Mouse (Mus musculus): ENCODE data around the gene Btbd35f4. TPM values are rescaled to one million over a fixed set of nuclear protein-coding genes. Genes with fewer than 3 reads are reported as not detected.
"Not testable (repeated sequence)": the region's sequence is repeated elsewhere in the genome, so short reads cannot be mapped to it uniquely, and the experiment has no call there.

Gene Btbd35f4
- not detected in 2 replicates for polyA plus RNA-seq (2012; rRNA removed)

DNA sequence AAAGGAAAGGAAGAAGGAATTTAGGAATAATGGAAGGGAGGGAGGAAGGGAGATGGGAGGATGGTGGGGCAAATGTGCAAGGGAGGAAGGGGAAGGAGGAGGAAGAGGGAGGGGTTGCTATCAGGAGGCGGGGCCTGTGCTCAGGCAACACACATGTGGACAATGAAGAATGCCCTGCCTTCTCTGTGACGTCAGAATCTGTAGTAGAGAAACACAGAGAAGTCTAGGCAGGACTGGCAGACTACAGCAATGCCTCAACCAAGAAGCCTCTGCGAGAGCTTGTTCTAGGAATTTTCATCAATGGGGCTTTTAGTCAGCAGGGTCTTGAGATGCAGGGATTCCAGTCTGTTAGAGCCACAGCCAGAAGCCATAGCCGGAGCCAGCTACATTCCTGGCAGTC, at the start of gene Btbd35f4:
Gene Btbd35f4 (plus strand): TSS at position 301 of the 400 bp plus-strand sequence.
- not testable (repeated sequence) for H3K4me1 ChIP-seq (ENCODE audit: control insufficient read depth, insufficient read depth, low read length); H3K4me3 ChIP-seq (ENCODE audit: insufficient read depth, low read length); H3K27ac ChIP-seq (ENCODE audit: insufficient read depth, low read length)

DNA sequence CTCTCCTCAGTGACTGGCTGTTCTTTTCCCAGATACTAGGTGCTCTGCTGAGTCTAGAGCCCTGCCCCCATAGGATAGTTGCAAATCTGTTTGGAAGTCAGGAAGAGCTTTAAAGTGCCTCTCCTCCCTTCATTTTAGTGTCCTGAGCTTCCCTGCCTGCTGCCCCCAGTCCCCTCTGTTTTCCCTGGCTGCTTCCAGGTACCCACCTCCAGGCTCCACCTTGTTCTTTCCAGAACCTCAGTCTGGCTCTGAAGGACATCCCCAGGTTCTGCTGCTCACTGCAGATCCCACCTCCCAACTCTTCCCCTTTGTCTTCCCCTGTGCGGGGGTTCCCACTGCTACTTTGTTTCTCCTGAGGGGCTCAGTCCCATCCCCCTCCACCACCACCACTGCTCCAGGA, 39.7 kb downstream of the Btbd35f4 start:
- not testable (repeated sequence) for H3K27ac ChIP-seq (ENCODE audit: insufficient read depth, low read length); H3K4me3 ChIP-seq (ENCODE audit: insufficient read depth, low read length); H3K4me1 ChIP-seq (ENCODE audit: control insufficient read depth, insufficient read depth, low read length)

Other genes with a start within 250 kb of the Btbd35f4 start
- not detected in 2 replicates for gene Btbd35f27, start 151.6 kb downstream of the Btbd35f4 start, polyA plus RNA-seq (2012; rRNA removed)